In genomic region chr11:113709272-113709671, GRCm38 (mm10) we compare ENCODE assay signal across 10 mouse cellular contexts. TPM values are rescaled to one million over a fixed set of nuclear protein-coding genes. Genes with fewer than 3 reads are reported as not detected.
DNase-seq lines count a peak whose midpoint lies in the region; ATAC-seq and TF ChIP-seq lines count a peak whose summit lies in the region.
"Had no signal": no experiment of that assay in that cellular context is flagged by ENCODE, and none has a peak within 500 bp of the region (broad histone marks: within the 10 kb centered on the region; RNA-seq: fewer than 3 reads in every experiment).

No protein-coding gene starts in this region.

- TF ChIP-seq CTCF in intestine, postnatal 0 days (IDR thresholded peaks at IDR 0.05; ENCODE audit: low read depth), result no peak

- H3K9ac ChIP-seq in kidney, embryonic 15.5 days, result no peak overlapping the region
- H3K9ac ChIP-seq in limb, embryonic 11.5 days (ENCODE audit: low read length), result peak overlapping the region; percentile 34; the same call in 1 of the 2 replicates
- H3K9ac ChIP-seq in intestine, postnatal 0 days (ENCODE audit: low read depth, low read length), result no peak overlapping the region

- H3K36me3 ChIP-seq in kidney, embryonic 15.5 days, result peaks cover 8% of the 10 kb centered on the region; the same call in 1 of the 2 replicates
- no peaks in the 10 kb centered on the region for H3K36me3 ChIP-seq in limb, embryonic 11.5 days (ENCODE audit: control insufficient read depth, insufficient read depth, low read length)
- no peaks in the 10 kb centered on the region; the same call in 1 of the 2 replicates for H3K36me3 ChIP-seq in intestine, postnatal 0 days (ENCODE audit: control insufficient read depth, insufficient read depth)

- 0 out of 2 replicates have a peak overlapping the region, but pooled peaks have one; percentile 5 for H3K4me2 ChIP-seq in kidney, embryonic 15.5 days
- peak overlapping the region; percentile 5; the same call in 1 of the 2 replicates for H3K4me2 ChIP-seq in limb, embryonic 11.5 days (ENCODE audit: low read depth, severe bottlenecking)
- H3K4me2 ChIP-seq in intestine, postnatal 0 days (replicated peaks; ENCODE audit: low read depth), result no peak overlapping the region

- DNase-seq in embryo, embryonic 10 days (ENCODE audit: low spot score), result peak; percentile 49
- DNase-seq in embryo, embryonic 10.5 days (ENCODE audit: low spot score), result no peak
- no peak for DNase-seq in kidney, postnatal 36 days
- peak; percentile 43 for DNase-seq in limb, embryonic 11.5 days (ENCODE audit: low spot score)
- no peak for DNase-seq in right cerebral cortex, postnatal 25 days
- DNase-seq: cerebellum, postnatal 10 days; spleen, adult 18-20 months had no signal

- no peak overlapping the region for H3K27ac ChIP-seq in kidney, embryonic 15.5 days
- peak overlapping the region; percentile 89 for H3K27ac ChIP-seq in brown adipose tissue, adult 24 weeks (replicated peaks; ENCODE audit: low read depth, low read length)
- 0 out of 2 replicates have a peak overlapping the region, but pooled peaks have one; percentile 3 for H3K27ac ChIP-seq in limb, embryonic 11.5 days (replicated peaks; ENCODE audit: low read depth, low read length)
- H3K27ac ChIP-seq in intestine, postnatal 0 days (ENCODE audit: low read depth, low read length), result no peak overlapping the region

- H3K27me3 ChIP-seq in kidney, embryonic 15.5 days, result 0 out of 2 replicates have a peak, but pooled peaks cover 4% of the 10 kb centered on the region
- no peaks in the 10 kb centered on the region for H3K27me3 ChIP-seq in limb, embryonic 11.5 days (ENCODE audit: control insufficient read depth, insufficient read depth, low read length)
- no peaks in the 10 kb centered on the region for H3K27me3 ChIP-seq in intestine, postnatal 0 days (replicated peaks; ENCODE audit: control insufficient read depth, insufficient read depth, low read length)

- H3K4me1 ChIP-seq in kidney, embryonic 15.5 days, result peaks cover 26% of the 10 kb centered on the region
- peaks cover 14% of the 10 kb centered on the region for H3K4me1 ChIP-seq in brown adipose tissue, adult 24 weeks (ENCODE audit: control insufficient read depth, insufficient read depth, insufficient read length, low read length)
- H3K4me1 ChIP-seq in limb, embryonic 11.5 days (ENCODE audit: control insufficient read depth, insufficient read depth, low read length), result peaks cover 19% of the 10 kb centered on the region
- H3K4me1 ChIP-seq in intestine, postnatal 0 days (replicated peaks; ENCODE audit: control insufficient read depth, insufficient read depth, low read length), result 0 out of 2 replicates have a peak, but pooled peaks cover 2% of the 10 kb centered on the region

- no peak for ATAC-seq in kidney, embryonic 15.5 days (replicated peaks; ENCODE audit: low FRiP score)
- ATAC-seq in limb, embryonic 11.5 days (ENCODE audit: insufficient number of reproducible peaks, low FRiP score, low TSS enrichment, low read depth), result no peak
- ATAC-seq in intestine, postnatal 0 days, result no peak

- no peak overlapping the region for H3K4me3 ChIP-seq in kidney, embryonic 15.5 days (replicated peaks)
- peak overlapping the region; percentile 35; the same call in 1 of the 2 replicates for H3K4me3 ChIP-seq in brown adipose tissue, adult 24 weeks (ENCODE audit: insufficient read depth, low read depth, low read length)
- no peak overlapping the region for H3K4me3 ChIP-seq in limb, embryonic 11.5 days (ENCODE audit: low read depth, low read length)
- H3K4me3 ChIP-seq in intestine, postnatal 0 days (ENCODE audit: low read depth, low read length), result no peak overlapping the region

- H3K9me3 ChIP-seq in kidney, embryonic 15.5 days (replicated peaks), result no peaks in the 10 kb centered on the region
- H3K9me3 ChIP-seq in limb, embryonic 11.5 days (ENCODE audit: control insufficient read depth, low read length), result no peaks in the 10 kb centered on the region
- H3K9me3 ChIP-seq in intestine, postnatal 0 days (ENCODE audit: control insufficient read depth), result no peaks in the 10 kb centered on the region

- WGBS in kidney, embryonic 15.5 days, result 20% methylated on average over 15 of the region's 15 CpGs
- WGBS in limb, embryonic 11.5 days, result 14% methylated on average over 15 of the region's 15 CpGs
- 66% methylated on average over 15 of the region's 15 CpGs for WGBS in intestine, postnatal 0 days

RNA-seq across cellular contexts. Expression of gene Cpsf4l, which starts 0.5 kb away (rescaled TPM):
- polyA plus RNA-seq in kidney, embryonic 15.5 days (2015; fragmentation: Nextera tagmentation; extraction: Ambion mirVana), result 0.74 and 1.2 TPM in 2 replicates
- not detected in 2 replicates for polyA plus RNA-seq in brown adipose tissue, adult 24 weeks (2012; ENCODE audit: insufficient read depth, insufficient read length, missing spikeins)
- 0.51 and 0.54 TPM in 2 replicates for polyA plus RNA-seq in limb, embryonic 11.5 days (2014; fragmentation: Nextera tagmentation; extraction: Ambion mirVana)
- not detected in 2 replicates for polyA plus RNA-seq in intestine, postnatal 0 days (2015; fragmentation: Nextera tagmentation; extraction: Ambion mirVana)

RNA-seq across cellular contexts. Expression of gene D11Wsu47e, which starts 25.1 kb away (rescaled TPM):
- 21.3 and 22.0 TPM in 2 replicates for polyA plus RNA-seq in kidney, embryonic 15.5 days (2015; fragmentation: Nextera tagmentation; extraction: Ambion mirVana)
- 3.6 and 4.2 TPM in 2 replicates for polyA plus RNA-seq in brown adipose tissue, adult 24 weeks (2012; ENCODE audit: insufficient read depth, insufficient read length, missing spikeins)
- polyA plus RNA-seq in limb, embryonic 11.5 days (2014; fragmentation: Nextera tagmentation; extraction: Ambion mirVana), result 24.0 and 26.1 TPM in 2 replicates
- polyA plus RNA-seq in intestine, postnatal 0 days (2015; fragmentation: Nextera tagmentation; extraction: Ambion mirVana), result 9.0 and 9.6 TPM in 2 replicates

RNA-seq across cellular contexts. Expression of gene Fam104a, which starts 25.3 kb away (rescaled TPM):
- polyA plus RNA-seq in kidney, embryonic 15.5 days (2015; fragmentation: Nextera tagmentation; extraction: Ambion mirVana), result 44.4 and 45.3 TPM in 2 replicates
- 17.2 and 20.3 TPM in 2 replicates for polyA plus RNA-seq in brown adipose tissue, adult 24 weeks (2012; ENCODE audit: insufficient read depth, insufficient read length, missing spikeins)
- polyA plus RNA-seq in limb, embryonic 11.5 days (2014; fragmentation: Nextera tagmentation; extraction: Ambion mirVana), result 53.0 and 54.2 TPM in 2 replicates
- polyA plus RNA-seq in intestine, postnatal 0 days (2015; fragmentation: Nextera tagmentation; extraction: Ambion mirVana), result 40.0 and 41.9 TPM in 2 replicates

RNA-seq across cellular contexts. Expression of gene Cdc42ep4, which starts 42.4 kb away (rescaled TPM):
- polyA plus RNA-seq in kidney, embryonic 15.5 days (2015; fragmentation: Nextera tagmentation; extraction: Ambion mirVana), result 63.7 and 66.7 TPM in 2 replicates
- polyA plus RNA-seq in brown adipose tissue, adult 24 weeks (2012; ENCODE audit: insufficient read depth, insufficient read length, missing spikeins), result 8.7 and 16.3 TPM in 2 replicates
- 74.3 and 75.4 TPM in 2 replicates for polyA plus RNA-seq in limb, embryonic 11.5 days (2014; fragmentation: Nextera tagmentation; extraction: Ambion mirVana)
- 30.2 and 33.0 TPM in 2 replicates for polyA plus RNA-seq in intestine, postnatal 0 days (2015; fragmentation: Nextera tagmentation; extraction: Ambion mirVana)

RNA-seq across cellular contexts. Expression of gene Slc39a11, which starts 59.4 kb away (rescaled TPM):
- polyA plus RNA-seq in kidney, embryonic 15.5 days (2015; fragmentation: Nextera tagmentation; extraction: Ambion mirVana), result 22.0 and 22.2 TPM in 2 replicates
- 6.5 and 7.0 TPM in 2 replicates for polyA plus RNA-seq in brown adipose tissue, adult 24 weeks (2012; ENCODE audit: insufficient read depth, insufficient read length, missing spikeins)
- polyA plus RNA-seq in limb, embryonic 11.5 days (2014; fragmentation: Nextera tagmentation; extraction: Ambion mirVana), result 12.2 and 14.9 TPM in 2 replicates
- polyA plus RNA-seq in intestine, postnatal 0 days (2015; fragmentation: Nextera tagmentation; extraction: Ambion mirVana), result 50.7 and 54.7 TPM in 2 replicates

Comparison
In these comparisons a context has a peak if more than half of its experiments do, and no peak if none do; other contexts are left out.
1. DNase-seq: peak in embryo, embryonic 10 days (single experiment) and limb, embryonic 11.5 days (single experiment); none in embryo, embryonic 10.5 days (single experiment), kidney, postnatal 36 days (0 of 2) and right cerebral cortex, postnatal 25 days (single experiment).
2. H3K27ac ChIP-seq: peak in brown adipose tissue, adult 24 weeks (single experiment) and limb, embryonic 11.5 days (single experiment); none in kidney, embryonic 15.5 days (single experiment) and intestine, postnatal 0 days (single experiment).